Mouse (Mus musculus): ENCODE data around the gene Gstp1. TPM values are rescaled to one million over a fixed set of nuclear protein-coding genes. Genes with fewer than 3 reads are reported as not detected.
"Not testable (repeated sequence)": the region's sequence is repeated elsewhere in the genome, so short reads cannot be mapped to it uniquely, and the experiment has no call there.

Gene Gstp1
- total and polyA plus RNA-seq, 2 experiments = 456 to 1,374 TPM

GRCm38 (mm10) chr19:4060044-4060898 lies 22.5 kb upstream of the Gstp1 start:
- peaks cover 25% of the 10 kb centered on the region for H3K4me1 ChIP-seq (ENCODE audit: control insufficient read depth, insufficient read depth, low read length)
- H3K27me3 ChIP-seq (ENCODE audit: control insufficient read depth, insufficient read depth, low read length); H3K9ac ChIP-seq (ENCODE audit: low read depth, low read length); H3K4me3 ChIP-seq (ENCODE audit: insufficient read depth, low read depth, low read length); H3K79me2 ChIP-seq (ENCODE audit: control insufficient read depth, insufficient read depth, low read length); H3K36me3 ChIP-seq (ENCODE audit: control insufficient read depth, insufficient read depth, low read length): not testable (repeated sequence)
- H3K27ac ChIP-seq (replicated peaks; ENCODE audit: insufficient read depth, low read depth, low read length) = peak overlapping the region; percentile 52
- TF ChIP-seq CTCF (IDR thresholded peaks at IDR 0.05; ENCODE audit: low read depth, low read length) (peak; percentile 62), POLR2A (IDR thresholded peaks at IDR 0.05; ENCODE audit: extremely low read depth, insufficient read depth, low read length) (peak; percentile 73)
- WGBS = 23% methylated on average over 8 of the region's 8 CpGs
- DNase-seq (ENCODE audit: extremely low read depth, low read depth, low spot score) = peak; percentile 90

- peak within 1 kb of the TSS; percentile 9; the same call in 1 of the 2 replicates for H3K9ac ChIP-seq (ENCODE audit: low read depth, low read length)
- peaks cover 28% of the 10 kb centered on the region for H3K4me1 ChIP-seq (ENCODE audit: control insufficient read depth, insufficient read depth, low read length)
- peak within 1 kb of the TSS; percentile 71 for H3K27ac ChIP-seq (replicated peaks; ENCODE audit: insufficient read depth, low read depth, low read length)
- H3K79me2 ChIP-seq (ENCODE audit: control insufficient read depth, insufficient read depth, low read length) = no peaks in the 10 kb centered on the region
- H3K36me3 ChIP-seq (ENCODE audit: control insufficient read depth, insufficient read depth, low read length) = no peaks in the 10 kb centered on the region
- peak; percentile 99 for DNase-seq (ENCODE audit: extremely low read depth, low read depth, low spot score)
- TF ChIP-seq POLR2A (IDR thresholded peaks at IDR 0.05; ENCODE audit: extremely low read depth, insufficient read depth, low read length) = 0 out of 2 replicates have a peak, but pooled peaks have one; percentile 53
- TF ChIP-seq CTCF (IDR thresholded peaks at IDR 0.05; ENCODE audit: low read depth, low read length) = no peak
- 19% methylated on average over 15 of the region's 15 CpGs for WGBS
- H3K4me3 ChIP-seq (ENCODE audit: insufficient read depth, low read depth, low read length) = no peak within 1 kb of the TSS
- H3K27me3 ChIP-seq (ENCODE audit: control insufficient read depth, insufficient read depth, low read length) = no peaks in the 10 kb centered on the region
Measured at GRCm38 (mm10) chr19:4059069-4059740, 21.4 kb upstream of the Gstp1 start, which contains the start of gene Gstp3. Gene Gstp3, minus strand, starts transcription at chr19:4059569.

- Histone ChIP-seq H3K36me3 (ENCODE audit: control insufficient read depth, insufficient read depth, low read length) (no peaks in the 10 kb centered on the region), H3K27ac (replicated peaks; ENCODE audit: insufficient read depth, low read depth, low read length) (peak overlapping the region; percentile 71), H3K4me3 (ENCODE audit: insufficient read depth, low read depth, low read length) (no peak overlapping the region), H3K4me1 (ENCODE audit: control insufficient read depth, insufficient read depth, low read length) (peaks cover 28% of the 10 kb centered on the region), H3K27me3 (ENCODE audit: control insufficient read depth, insufficient read depth, low read length) (no peaks in the 10 kb centered on the region), H3K9ac (ENCODE audit: low read depth, low read length) (no peak overlapping the region), H3K79me2 (ENCODE audit: control insufficient read depth, insufficient read depth, low read length) (no peaks in the 10 kb centered on the region)
- TF ChIP-seq POLR2A (IDR thresholded peaks at IDR 0.05; ENCODE audit: extremely low read depth, insufficient read depth, low read length) (no peak), CTCF (IDR thresholded peaks at IDR 0.05; ENCODE audit: low read depth, low read length) (no peak)
- 69% methylated on average over 5 of the region's 5 CpGs for WGBS
- DNase-seq (ENCODE audit: extremely low read depth, low read depth, low spot score) = no peak
Measured at GRCm38 (mm10) chr19:4058581-4058980, 20.8 kb upstream of the Gstp1 start.

GRCm38 (mm10) chr19:4057962-4058361 lies 20.2 kb upstream of the Gstp1 start:
- Histone ChIP-seq H3K27me3 (ENCODE audit: control insufficient read depth, insufficient read depth, low read length) (no peaks in the 10 kb centered on the region), H3K79me2 (ENCODE audit: control insufficient read depth, insufficient read depth, low read length) (no peaks in the 10 kb centered on the region), H3K27ac (replicated peaks; ENCODE audit: insufficient read depth, low read depth, low read length) (peak overlapping the region; percentile 71; the same call in 1 of the 2 replicates), H3K9ac (ENCODE audit: low read depth, low read length) (no peak overlapping the region), H3K36me3 (ENCODE audit: control insufficient read depth, insufficient read depth, low read length) (no peaks in the 10 kb centered on the region), H3K4me1 (ENCODE audit: control insufficient read depth, insufficient read depth, low read length) (peaks cover 28% of the 10 kb centered on the region), H3K4me3 (ENCODE audit: insufficient read depth, low read depth, low read length) (no peak overlapping the region)
- TF ChIP-seq POLR2A (IDR thresholded peaks at IDR 0.05; ENCODE audit: extremely low read depth, insufficient read depth, low read length) = no peak
- no peak for TF ChIP-seq CTCF (IDR thresholded peaks at IDR 0.05; ENCODE audit: low read depth, low read length)
- no peak for DNase-seq (ENCODE audit: extremely low read depth, low read depth, low spot score)
- 96% methylated on average over 7 of the region's 7 CpGs for WGBS

- no peak overlapping the region for H3K9ac ChIP-seq (ENCODE audit: low read depth, low read length)
- WGBS = 86% methylated on average over 13 of the region's 13 CpGs
- no peak overlapping the region for H3K4me3 ChIP-seq (ENCODE audit: insufficient read depth, low read depth, low read length)
- H3K79me2 ChIP-seq (ENCODE audit: control insufficient read depth, insufficient read depth, low read length) = no peaks in the 10 kb centered on the region
- peak overlapping the region; percentile 98 for H3K27ac ChIP-seq (replicated peaks; ENCODE audit: insufficient read depth, low read depth, low read length)
- H3K36me3 ChIP-seq (ENCODE audit: control insufficient read depth, insufficient read depth, low read length) = no peaks in the 10 kb centered on the region
- DNase-seq (ENCODE audit: extremely low read depth, low read depth, low spot score) = no peak
- H3K4me1 ChIP-seq (ENCODE audit: control insufficient read depth, insufficient read depth, low read length) = peaks cover 28% of the 10 kb centered on the region
- no peak for TF ChIP-seq POLR2A (IDR thresholded peaks at IDR 0.05; ENCODE audit: extremely low read depth, insufficient read depth, low read length)
- no peak for TF ChIP-seq CTCF (IDR thresholded peaks at IDR 0.05; ENCODE audit: low read depth, low read length)
- no peaks in the 10 kb centered on the region for H3K27me3 ChIP-seq (ENCODE audit: control insufficient read depth, insufficient read depth, low read length)
Measured at GRCm38 (mm10) chr19:4057389-4057788, 19.6 kb upstream of the Gstp1 start.

Data from liver, adult 2 months (tissue).